Mouse (Mus musculus): ENCODE data around the gene Id3.

The Id3 gene

GRCm38 (mm10) chr4:136147436-136148135 lies 4.3 kb downstream of the Id3 start:
- peak; percentile 41 for DNase-seq (ENCODE audit: low read depth, low spot score)

GRCm38 (mm10) chr4:136148342-136149044 lies 5.2 kb downstream of the Id3 start:
- no peak for DNase-seq (ENCODE audit: low read depth, low spot score)

GRCm38 (mm10) chr4:136149045-136149379 lies 5.7 kb downstream of the Id3 start:
- DNase-seq (ENCODE audit: low read depth, low spot score), result no peak

- DNase-seq (ENCODE audit: low read depth, low spot score), result no peak
Observed at GRCm38 (mm10) chr4:136149734-136150133, 6.4 kb downstream of the Id3 start.

GRCm38 (mm10) chr4:136150596-136150995 lies 7.3 kb downstream of the Id3 start:
- no peak for DNase-seq (ENCODE audit: low read depth, low spot score)

- DNase-seq (ENCODE audit: low read depth, low spot score), result no peak
Observed at GRCm38 (mm10) chr4:136152821-136153220, 9.5 kb downstream of the Id3 start.

- no peak for DNase-seq (ENCODE audit: low read depth, low spot score)
Observed at GRCm38 (mm10) chr4:136154462-136154861, 11.2 kb downstream of the Id3 start.

- DNase-seq (ENCODE audit: low read depth, low spot score), result no peak
Observed at GRCm38 (mm10) chr4:136158498-136158897, 15.2 kb downstream of the Id3 start.

- peak; percentile 69 for DNase-seq (ENCODE audit: low read depth, low spot score)
Observed at GRCm38 (mm10) chr4:136159802-136160397, 16.6 kb downstream of the Id3 start.

- DNase-seq (ENCODE audit: low read depth, low spot score), result no peak
Observed at GRCm38 (mm10) chr4:136163448-136163847, 20.2 kb downstream of the Id3 start.

- no peak for DNase-seq (ENCODE audit: low read depth, low spot score)
Observed at GRCm38 (mm10) chr4:136164981-136165380, 21.7 kb downstream of the Id3 start.

GRCm38 (mm10) chr4:136167701-136168100 lies 24.4 kb downstream of the Id3 start:
- no peak for DNase-seq (ENCODE audit: low read depth, low spot score)

GRCm38 (mm10) chr4:136170401-136170800 lies 27.1 kb downstream of the Id3 start:
- DNase-seq (ENCODE audit: low read depth, low spot score), result no peak

GRCm38 (mm10) chr4:136171455-136171854 lies 28.2 kb downstream of the Id3 start:
- no peak for DNase-seq (ENCODE audit: low read depth, low spot score)

GRCm38 (mm10) chr4:136172011-136172541 lies 28.8 kb downstream of the Id3 start, which contains the start of gene E2f2:
E2f2 (plus strand) TSS chr4:136172394.
- peak; percentile 55 for DNase-seq (ENCODE audit: low read depth, low spot score)

GRCm38 (mm10) chr4:136172542-136173209 lies 29.4 kb downstream of the Id3 start:
- DNase-seq (ENCODE audit: low read depth, low spot score), result no peak

GRCm38 (mm10) chr4:136173210-136173715 lies 30.0 kb downstream of the Id3 start:
- no peak for DNase-seq (ENCODE audit: low read depth, low spot score)

- no peak for DNase-seq (ENCODE audit: low read depth, low spot score)
Observed at GRCm38 (mm10) chr4:136174216-136175193, 31.2 kb downstream of the Id3 start.

- no peak for DNase-seq (ENCODE audit: low read depth, low spot score)
Observed at GRCm38 (mm10) chr4:136176022-136176552, 32.8 kb downstream of the Id3 start.

GRCm38 (mm10) chr4:136177244-136177611 lies 33.9 kb downstream of the Id3 start:
- DNase-seq (ENCODE audit: low read depth, low spot score), result no peak
